Mouse (Mus musculus): ENCODE results near the gene Ncor2. TPM values are rescaled to one million over a fixed set of nuclear protein-coding genes. Genes with fewer than 3 reads are reported as not detected.

Gene Ncor2
- polyA plus RNA-seq, 1 experiment from 2014 or later = 17.0 TPM

DNA sequence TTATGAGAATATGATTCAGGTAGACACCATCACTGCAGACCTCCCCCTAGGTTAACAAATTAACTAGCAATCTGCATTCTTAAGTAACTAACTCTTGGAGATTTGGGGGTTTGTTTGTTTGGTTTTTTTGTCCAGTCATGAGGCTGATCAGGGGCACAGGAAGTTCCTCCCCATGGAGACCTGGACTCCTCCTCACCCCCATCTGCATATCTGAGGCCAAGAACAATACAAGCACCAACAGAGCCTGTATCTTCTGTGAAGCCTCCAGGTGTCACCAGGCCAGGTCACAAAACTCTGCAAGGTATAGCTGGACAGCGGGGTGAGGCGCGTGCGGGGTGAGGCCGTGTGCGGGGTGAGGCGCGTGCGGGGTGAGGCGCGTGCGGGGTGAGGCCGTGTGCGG lies 13.0 kb downstream of the Ncor2 start:
- Histone ChIP-seq H3K27ac (replicated peaks) (peak overlapping the region; percentile 78; the same call in 1 of the 2 replicates), H3K36me3 (peaks cover 4% of the 10 kb centered on the region; the same call in 1 of the 2 replicates), H3K9ac (peak overlapping the region; percentile 70; the same call in 1 of the 2 replicates), H3K4me1 (peaks cover 94% of the 10 kb centered on the region), H3K27me3 (replicated peaks) (no peaks in the 10 kb centered on the region), H3K9me3 (no peaks in the 10 kb centered on the region), H3K4me2 (no peak overlapping the region), H3K4me3 (no peak overlapping the region)
- WGBS = 77% methylated on average over 14 of the region's 14 CpGs
- no peak for ATAC-seq (ENCODE audit: extremely low read depth, insufficient number of reproducible peaks, low FRiP score, low TSS enrichment)

DNA sequence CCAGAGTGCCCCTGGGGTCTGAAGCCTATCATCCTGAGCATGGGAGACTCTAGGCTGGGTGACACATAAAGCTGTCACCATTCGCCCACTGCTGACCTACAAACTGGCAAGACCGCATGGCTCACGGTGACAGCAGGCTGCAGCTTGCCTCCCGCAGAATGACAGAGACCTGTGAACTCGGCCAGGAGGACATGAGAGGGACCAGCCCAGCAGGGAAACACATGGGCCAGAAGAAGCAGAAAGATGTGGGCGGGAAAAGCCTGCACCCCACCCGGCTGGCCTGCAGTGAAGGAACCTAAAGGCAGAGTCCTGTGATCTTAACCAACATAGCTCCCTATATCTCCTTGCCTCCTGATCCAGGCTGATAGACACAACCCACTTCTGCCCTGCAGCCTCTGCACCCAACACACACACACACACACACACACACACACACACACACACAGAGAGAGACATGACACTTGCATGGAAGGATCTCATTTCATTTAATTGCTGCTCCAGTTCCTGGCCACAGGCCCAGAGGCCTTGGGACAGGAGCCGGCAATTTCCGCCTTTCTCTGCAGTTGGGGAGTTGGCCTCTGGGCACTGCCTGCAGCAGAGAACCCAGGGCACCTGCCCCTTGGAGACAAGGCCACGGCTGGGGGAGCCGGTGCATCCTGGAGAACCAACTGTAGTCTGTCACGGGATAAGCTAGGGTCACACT lies 14.4 kb downstream of the Ncor2 start:
- Histone ChIP-seq H3K4me2 (peak overlapping the region; percentile 19; the same call in 1 of the 2 replicates), H3K9me3 (no peaks in the 10 kb centered on the region), H3K27me3 (replicated peaks) (no peaks in the 10 kb centered on the region), H3K27ac (replicated peaks) (peak overlapping the region; percentile 78), H3K4me3 (no peak overlapping the region), H3K4me1 (peaks cover 94% of the 10 kb centered on the region), H3K36me3 (peaks cover 4% of the 10 kb centered on the region; the same call in 1 of the 2 replicates), H3K9ac (peak overlapping the region; percentile 70)
- no peak for ATAC-seq (ENCODE audit: extremely low read depth, insufficient number of reproducible peaks, low FRiP score, low TSS enrichment)
- 20% methylated on average over 12 of the region's 12 CpGs for WGBS

DNA sequence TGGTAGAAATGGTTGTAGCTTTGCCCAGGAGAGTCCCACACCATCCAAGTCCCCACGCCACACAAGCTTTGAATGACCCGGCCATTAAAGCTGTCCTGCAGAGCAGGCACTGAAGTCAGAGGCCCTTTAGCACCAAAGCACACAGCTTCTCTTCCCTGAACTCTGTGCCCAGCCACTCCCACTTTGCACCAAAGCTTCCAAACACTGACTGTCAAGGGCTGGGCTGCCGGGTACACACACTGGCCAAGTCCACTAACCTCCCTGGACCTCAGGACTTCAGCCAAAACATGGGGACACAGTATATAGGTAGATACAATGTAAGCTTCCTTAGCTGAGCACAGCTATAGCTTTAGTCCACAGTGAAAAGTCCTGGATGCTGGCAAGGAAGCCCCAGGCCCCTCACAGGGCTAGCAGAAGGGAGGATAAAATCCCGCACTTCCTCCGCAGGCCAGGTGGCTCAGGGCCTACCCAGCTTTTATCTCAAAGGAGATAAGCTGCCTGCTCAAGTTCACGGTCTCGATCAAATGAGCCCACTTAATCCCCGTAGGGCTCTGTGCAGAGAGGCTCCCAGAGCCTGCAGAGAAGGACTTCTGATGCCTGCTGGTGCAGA lies 15.5 kb downstream of the Ncor2 start:
- H3K27me3 ChIP-seq (replicated peaks) = no peaks in the 10 kb centered on the region
- H3K4me1 ChIP-seq = peaks cover 94% of the 10 kb centered on the region
- H3K9ac ChIP-seq = peak overlapping the region; percentile 70
- 25% methylated on average over 8 of the region's 8 CpGs for WGBS
- no peak overlapping the region for H3K4me3 ChIP-seq
- H3K9me3 ChIP-seq = no peaks in the 10 kb centered on the region
- no peak for ATAC-seq (ENCODE audit: extremely low read depth, insufficient number of reproducible peaks, low FRiP score, low TSS enrichment)
- H3K4me2 ChIP-seq = no peak overlapping the region
- H3K27ac ChIP-seq (replicated peaks) = peak overlapping the region; percentile 53
- peaks cover 4% of the 10 kb centered on the region; the same call in 1 of the 2 replicates for H3K36me3 ChIP-seq

DNA sequence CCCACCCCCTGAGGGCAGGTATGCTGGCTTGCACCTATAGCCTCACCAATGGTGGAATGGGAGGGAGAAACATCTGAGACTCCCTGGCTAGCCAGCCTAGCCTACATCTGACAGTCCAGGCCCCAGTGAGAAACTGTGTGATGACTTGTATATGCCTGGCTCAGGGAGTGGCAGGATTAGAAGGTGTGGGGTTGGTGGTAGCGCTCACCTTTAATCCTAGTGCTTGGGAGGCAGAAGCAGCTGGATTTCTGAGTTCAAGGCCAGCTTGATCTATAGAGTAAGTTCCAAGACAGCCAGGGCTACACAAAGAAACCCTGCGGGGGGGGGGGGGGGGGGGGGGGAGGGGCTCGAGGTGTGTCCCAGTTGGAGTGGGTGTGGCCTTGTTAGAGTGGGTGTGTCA lies 16.6 kb downstream of the Ncor2 start:
- H3K9ac ChIP-seq = no peak overlapping the region
- WGBS = 50% methylated on average over 2 of the region's 3 CpGs
- no peak overlapping the region for H3K4me3 ChIP-seq
- peaks cover 94% of the 10 kb centered on the region for H3K4me1 ChIP-seq
- ATAC-seq (ENCODE audit: extremely low read depth, insufficient number of reproducible peaks, low FRiP score, low TSS enrichment) = no peak
- H3K4me2 ChIP-seq = no peak overlapping the region
- H3K9me3 ChIP-seq = no peaks in the 10 kb centered on the region
- peaks cover 4% of the 10 kb centered on the region; the same call in 1 of the 2 replicates for H3K36me3 ChIP-seq
- no peak overlapping the region for H3K27ac ChIP-seq (replicated peaks)
- no peaks in the 10 kb centered on the region for H3K27me3 ChIP-seq (replicated peaks)

DNA sequence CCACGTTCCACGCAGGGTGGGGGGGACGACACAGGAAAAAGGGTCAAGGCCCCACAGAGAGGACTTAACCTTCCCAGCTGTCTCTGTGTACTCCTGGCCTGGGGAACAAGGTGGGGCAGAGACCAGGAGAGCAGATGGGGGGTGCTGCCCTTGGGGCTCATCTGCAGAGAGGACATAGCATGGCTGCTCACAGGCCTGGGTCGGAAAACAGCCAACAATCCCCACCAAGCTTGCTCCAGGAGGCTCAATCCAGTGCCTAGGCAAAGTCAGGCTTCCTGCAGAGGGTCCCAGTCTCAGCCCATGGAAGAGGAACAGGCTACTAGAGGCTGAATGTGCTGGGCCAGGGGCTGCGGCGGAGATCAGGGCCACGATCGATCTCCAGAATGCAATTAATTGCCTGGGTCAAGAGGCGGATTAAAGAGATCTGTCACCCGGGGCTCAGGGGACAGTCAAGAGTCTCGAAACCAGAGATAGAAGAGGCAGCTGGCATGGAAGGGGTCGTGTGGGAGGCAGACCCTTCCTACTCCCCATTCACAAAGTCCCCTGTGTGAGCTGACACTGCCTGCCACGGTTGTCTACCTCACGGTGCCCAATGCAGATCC lies 19.1 kb downstream of the Ncor2 start:
- Histone ChIP-seq H3K9me3 (no peaks in the 10 kb centered on the region), H3K9ac (peak overlapping the region; percentile 57), H3K27ac (replicated peaks) (peak overlapping the region; percentile 87), H3K4me2 (peak overlapping the region; percentile 62), H3K4me1 (peaks cover 94% of the 10 kb centered on the region), H3K4me3 (no peak overlapping the region), H3K27me3 (replicated peaks) (no peaks in the 10 kb centered on the region), H3K36me3 (peaks cover 4% of the 10 kb centered on the region; the same call in 1 of the 2 replicates)
- ATAC-seq (ENCODE audit: extremely low read depth, insufficient number of reproducible peaks, low FRiP score, low TSS enrichment) = no peak
- 46% methylated on average over 14 of the region's 14 CpGs for WGBS

DNA sequence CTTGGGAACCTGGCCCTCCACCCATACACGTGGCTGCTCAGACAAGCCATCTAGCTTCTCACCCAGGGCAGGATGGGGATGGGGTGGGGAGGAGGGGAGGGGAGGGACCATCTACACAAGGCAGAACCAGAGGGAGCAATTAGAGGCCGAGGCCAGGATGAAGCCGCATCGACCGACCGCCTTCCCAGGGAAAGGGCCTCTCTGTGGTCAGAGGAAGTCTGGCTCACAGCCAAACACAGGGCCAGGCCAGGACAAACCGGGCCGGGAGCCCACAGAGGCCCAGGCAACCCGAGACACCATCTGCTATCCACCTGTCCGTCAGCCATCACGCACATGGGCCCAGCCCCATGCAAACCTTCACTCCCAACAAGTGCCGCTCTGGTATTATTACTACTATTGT lies 19.7 kb downstream of the Ncor2 start:
- Histone ChIP-seq H3K27ac (replicated peaks) (peak overlapping the region; percentile 87), H3K9me3 (no peaks in the 10 kb centered on the region), H3K9ac (peak overlapping the region; percentile 57; the same call in 1 of the 2 replicates), H3K36me3 (peaks cover 4% of the 10 kb centered on the region; the same call in 1 of the 2 replicates), H3K4me3 (no peak overlapping the region), H3K4me2 (peak overlapping the region; percentile 62), H3K27me3 (replicated peaks) (no peaks in the 10 kb centered on the region), H3K4me1 (peaks cover 94% of the 10 kb centered on the region)
- WGBS = 2% methylated on average over 12 of the region's 12 CpGs
- peak; percentile 14; the same call in 1 of the 2 replicates for ATAC-seq (ENCODE audit: extremely low read depth, insufficient number of reproducible peaks, low FRiP score, low TSS enrichment)

DNA sequence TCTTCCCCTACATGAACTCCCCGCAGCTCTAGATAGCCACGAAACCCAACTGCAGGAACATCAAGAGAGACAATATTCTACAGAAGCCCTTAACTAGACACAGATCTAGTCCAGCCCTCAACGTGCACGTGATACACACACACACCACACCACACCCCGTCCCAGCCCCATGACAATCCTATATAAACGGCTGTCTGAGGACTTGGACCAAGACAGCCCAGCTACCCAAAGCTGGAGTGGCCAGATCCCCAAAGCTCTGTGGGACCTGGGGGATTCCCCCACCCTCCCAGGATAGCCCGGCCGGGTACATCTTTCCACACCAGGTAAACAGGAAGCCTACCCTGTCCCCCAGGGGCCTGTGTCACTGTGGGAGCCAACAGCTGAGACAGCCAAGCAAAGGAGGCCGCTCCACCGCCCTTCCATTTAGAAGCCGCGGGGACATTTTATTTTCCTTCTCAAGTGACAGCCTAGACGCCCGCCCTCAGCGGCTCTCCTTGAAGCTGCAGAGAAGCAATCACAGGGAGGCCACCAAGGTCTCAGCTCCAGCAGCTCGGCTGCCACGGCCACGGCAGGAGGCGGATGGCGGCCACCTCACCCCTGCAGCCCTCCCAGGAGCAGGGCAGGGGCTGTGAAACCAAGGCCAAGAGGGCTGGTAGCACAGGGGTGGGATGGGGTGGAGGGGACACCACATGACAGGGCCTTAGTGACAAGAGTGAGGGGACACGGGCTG lies 20.6 kb downstream of the Ncor2 start:
- peak overlapping the region; percentile 78 for H3K9ac ChIP-seq
- H3K4me2 ChIP-seq = peak overlapping the region; percentile 62
- 12% methylated on average over 21 of the region's 21 CpGs for WGBS
- no peak for ATAC-seq (ENCODE audit: extremely low read depth, insufficient number of reproducible peaks, low FRiP score, low TSS enrichment)
- H3K27ac ChIP-seq (replicated peaks) = peak overlapping the region; percentile 87
- peak overlapping the region; percentile 20 for H3K4me3 ChIP-seq
- no peaks in the 10 kb centered on the region for H3K27me3 ChIP-seq (replicated peaks)
- peaks cover 4% of the 10 kb centered on the region; the same call in 1 of the 2 replicates for H3K36me3 ChIP-seq
- H3K9me3 ChIP-seq = no peaks in the 10 kb centered on the region
- H3K4me1 ChIP-seq = peaks cover 94% of the 10 kb centered on the region

DNA sequence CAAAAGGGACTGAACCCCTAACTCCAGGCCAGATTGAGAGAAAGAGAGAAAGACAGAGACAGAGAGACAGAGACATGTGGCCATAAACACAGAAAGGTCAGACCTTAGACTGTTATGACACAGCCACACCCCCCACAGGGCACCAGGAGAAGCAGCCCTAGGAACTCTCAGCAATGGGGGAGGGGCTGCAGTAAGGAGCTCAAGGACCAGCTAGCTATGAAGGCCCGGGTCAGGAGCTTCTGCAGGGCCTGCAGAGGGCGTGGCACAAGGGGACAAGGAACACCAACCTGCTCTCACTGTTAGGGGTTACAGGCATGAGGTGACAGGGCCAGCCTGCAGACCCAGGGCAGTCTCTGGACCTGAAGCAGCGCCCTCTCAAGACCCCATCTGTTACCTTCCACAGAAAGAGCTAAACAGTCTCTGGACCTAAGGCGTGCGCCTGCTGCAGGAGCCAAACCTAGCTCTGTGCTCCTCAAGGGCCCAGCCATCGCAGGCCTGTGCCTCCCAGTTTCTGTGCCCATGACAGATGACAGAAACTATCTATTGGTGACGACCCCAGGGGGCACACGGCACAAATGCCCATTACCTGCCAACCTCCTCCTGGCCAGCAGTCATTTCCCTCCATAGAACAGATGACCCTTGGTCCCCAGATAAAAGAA lies 21.5 kb downstream of the Ncor2 start:
- Histone ChIP-seq H3K4me1 (peaks cover 94% of the 10 kb centered on the region), H3K27ac (replicated peaks) (peak overlapping the region; percentile 37; the same call in 1 of the 2 replicates), H3K4me2 (no peak overlapping the region), H3K9me3 (no peaks in the 10 kb centered on the region), H3K27me3 (replicated peaks) (no peaks in the 10 kb centered on the region), H3K36me3 (peaks cover 7% of the 10 kb centered on the region; the same call in 1 of the 2 replicates), H3K9ac (peak overlapping the region; percentile 78), H3K4me3 (no peak overlapping the region)
- no peak for ATAC-seq (ENCODE audit: extremely low read depth, insufficient number of reproducible peaks, low FRiP score, low TSS enrichment)
- WGBS = 47% methylated on average over 8 of the region's 8 CpGs

DNA sequence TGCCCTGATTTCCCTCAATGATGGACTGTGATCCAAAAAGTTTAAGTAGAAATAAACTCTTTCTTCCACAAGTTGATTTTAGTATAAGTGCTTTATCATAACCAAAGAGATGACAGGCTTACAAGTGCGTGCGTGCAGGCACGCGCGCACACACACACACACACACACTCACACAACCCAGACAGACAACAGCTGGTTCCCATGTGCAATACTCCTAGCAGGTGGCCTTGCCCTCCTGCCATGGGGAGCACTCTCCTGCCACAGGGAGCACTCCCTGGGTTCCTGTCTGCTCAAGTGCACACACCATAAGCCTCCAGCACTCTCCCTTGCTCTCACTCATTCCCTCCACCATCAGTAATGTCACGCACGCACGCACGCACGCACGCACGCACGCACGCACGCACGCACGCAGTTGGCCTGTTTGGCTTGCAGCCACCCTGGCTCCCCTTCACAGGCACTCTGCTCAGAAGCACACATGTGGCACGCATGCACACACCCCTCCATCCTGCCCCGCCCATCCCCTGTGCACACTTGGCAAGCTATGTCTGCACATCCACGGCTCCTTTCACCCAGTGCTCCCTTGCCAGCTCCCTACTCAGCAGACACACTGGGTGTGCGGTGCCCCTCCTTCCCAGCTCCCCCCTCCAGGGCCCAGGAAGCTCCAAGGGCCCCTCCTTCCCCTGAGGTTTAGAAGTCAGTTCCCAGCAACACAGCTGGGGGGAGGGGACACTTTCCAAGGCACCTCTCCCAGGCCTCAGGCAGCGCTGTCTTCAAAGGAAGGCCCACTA lies 22.4 kb downstream of the Ncor2 start:
- no peaks in the 10 kb centered on the region for H3K9me3 ChIP-seq
- 77% methylated on average over 22 of the region's 22 CpGs for WGBS
- no peak overlapping the region for H3K4me3 ChIP-seq
- no peak overlapping the region for H3K4me2 ChIP-seq
- peak overlapping the region; percentile 5; the same call in 1 of the 2 replicates for H3K27ac ChIP-seq (replicated peaks)
- peaks cover 7% of the 10 kb centered on the region; the same call in 1 of the 2 replicates for H3K36me3 ChIP-seq
- H3K9ac ChIP-seq = peak overlapping the region; percentile 67
- no peaks in the 10 kb centered on the region for H3K27me3 ChIP-seq (replicated peaks)
- no peak for ATAC-seq (ENCODE audit: extremely low read depth, insufficient number of reproducible peaks, low FRiP score, low TSS enrichment)
- H3K4me1 ChIP-seq = peaks cover 95% of the 10 kb centered on the region

DNA sequence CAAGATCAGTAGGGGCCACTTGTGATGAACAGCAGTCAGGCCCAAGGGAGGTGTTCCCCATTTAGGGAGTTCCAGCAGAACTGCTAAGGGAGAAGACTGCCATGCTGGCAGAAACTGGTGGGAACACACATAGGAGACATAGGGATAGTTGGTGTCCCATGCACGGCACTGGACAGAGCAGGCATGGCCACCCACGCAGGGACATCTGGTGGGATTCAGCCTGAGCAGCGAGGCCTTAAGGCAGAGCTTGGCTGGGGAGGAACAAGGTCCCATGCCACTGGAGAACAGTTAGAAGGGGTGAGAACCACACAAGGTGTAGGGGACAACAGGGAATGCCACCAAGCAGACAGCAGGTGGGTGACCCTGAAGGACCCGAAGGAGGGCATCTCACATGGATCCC lies 23.6 kb downstream of the Ncor2 start:
- Histone ChIP-seq H3K27ac (replicated peaks) (no peak overlapping the region), H3K36me3 (0 out of 2 replicates have a peak, but pooled peaks cover 3% of the 10 kb centered on the region), H3K9ac (0 out of 2 replicates have a peak overlapping the region, but pooled peaks have one; percentile 37), H3K4me3 (no peak overlapping the region), H3K4me1 (peaks cover 100% of the 10 kb centered on the region), H3K4me2 (no peak overlapping the region), H3K9me3 (no peaks in the 10 kb centered on the region), H3K27me3 (replicated peaks) (no peaks in the 10 kb centered on the region)
- 84% methylated on average over 4 of the region's 4 CpGs for WGBS
- no peak for ATAC-seq (ENCODE audit: extremely low read depth, insufficient number of reproducible peaks, low FRiP score, low TSS enrichment)
